ENCODE assay signal across 8 mouse cellular contexts in genomic region chr9:61914203-61914916, GRCm38 (mm10). TPM values are rescaled to one million over a fixed set of nuclear protein-coding genes. Genes with fewer than 3 reads are reported as not detected.
DNase-seq lines count a peak whose midpoint lies in the region; ATAC-seq and TF ChIP-seq lines count a peak whose summit lies in the region.

Rplp1 (minus strand) TSS chr9:61914542.

- peak within 1 kb of the TSS; percentile 98 for H3K9ac ChIP-seq in heart, embryonic 12.5 days
- peak within 1 kb of the TSS; percentile 79 for H3K9ac ChIP-seq in kidney, postnatal 0 days (ENCODE audit: low read depth, low read length)
- peak within 1 kb of the TSS; percentile 99 for H3K9ac ChIP-seq in liver, embryonic 11.5 days (ENCODE audit: low read depth, low read length)
- peak within 1 kb of the TSS; percentile 92 for H3K9ac ChIP-seq in stomach, embryonic 14.5 days (replicated peaks; ENCODE audit: low read depth, low read length)

- DNase-seq in CD4-positive helper T cell, adult 2 months (ENCODE audit: low read depth, low spot score), result peak; percentile 97
- peak; percentile 94 for DNase-seq in brain, embryonic 18.5 days (ENCODE audit: low read depth, low spot score)
- DNase-seq in kidney, postnatal 0 days (ENCODE audit: low spot score), result peak; percentile 98
- peak; percentile 92 for DNase-seq in liver, embryonic 11.5 days (ENCODE audit: low spot score)
- DNase-seq in naive thymus-derived CD4-positive, alpha-beta T cell, adult 2 months (ENCODE audit: low read depth), result peak; percentile 98

- peak within 1 kb of the TSS; percentile 98 for H3K4me3 ChIP-seq in heart, embryonic 12.5 days
- H3K4me3 ChIP-seq in kidney, postnatal 0 days (replicated peaks; ENCODE audit: low read depth, low read length), result peak within 1 kb of the TSS; percentile 70
- H3K4me3 ChIP-seq in liver, embryonic 11.5 days (ENCODE audit: low read depth, low read length), result peak within 1 kb of the TSS; percentile 96
- peak within 1 kb of the TSS; percentile 97 for H3K4me3 ChIP-seq in stomach, embryonic 14.5 days (ENCODE audit: low read depth, low read length)

- H3K27ac ChIP-seq in heart, embryonic 12.5 days (ENCODE audit: poor library complexity, severe bottlenecking), result peak within 1 kb of the TSS; percentile 98
- H3K27ac ChIP-seq in kidney, postnatal 0 days, result peak within 1 kb of the TSS; percentile 94
- peak within 1 kb of the TSS; percentile 100 for H3K27ac ChIP-seq in liver, embryonic 11.5 days (ENCODE audit: low read depth, low read length)
- H3K27ac ChIP-seq in stomach, embryonic 14.5 days (ENCODE audit: low read length), result peak within 1 kb of the TSS; percentile 91

- H3K36me3 ChIP-seq in heart, embryonic 12.5 days, result peaks cover 47% of the 10 kb centered on the region
- H3K36me3 ChIP-seq in kidney, postnatal 0 days (ENCODE audit: insufficient read depth, low read length), result peaks cover 21% of the 10 kb centered on the region
- H3K36me3 ChIP-seq in liver, embryonic 11.5 days (ENCODE audit: control insufficient read depth, insufficient read depth, low read length), result peaks cover 33% of the 10 kb centered on the region
- H3K36me3 ChIP-seq in stomach, embryonic 14.5 days (ENCODE audit: control insufficient read depth, insufficient read depth, low read length), result peaks cover 39% of the 10 kb centered on the region

- peak within 1 kb of the TSS; percentile 82 for H3K4me2 ChIP-seq in heart, embryonic 12.5 days
- peak within 1 kb of the TSS; percentile 89 for H3K4me2 ChIP-seq in kidney, postnatal 0 days (ENCODE audit: low read length)
- H3K4me2 ChIP-seq in liver, embryonic 11.5 days, result peak within 1 kb of the TSS; percentile 98
- H3K4me2 ChIP-seq in stomach, embryonic 14.5 days (replicated peaks; ENCODE audit: low read depth, low read length), result peak within 1 kb of the TSS; percentile 84

- under 1% methylated on average over 70 of the region's 70 CpGs for WGBS in heart, embryonic 12.5 days
- WGBS in kidney, postnatal 0 days, result under 1% methylated on average over 69 of the region's 70 CpGs
- WGBS in liver, embryonic 11.5 days, result under 1% methylated on average over 66 of the region's 70 CpGs
- under 1% methylated on average over 70 of the region's 70 CpGs for WGBS in stomach, embryonic 14.5 days

- no peak for TF ChIP-seq CTCF in kidney, postnatal 0 days (IDR thresholded peaks at IDR 0.05; ENCODE audit: low read depth)

- no peaks in the 10 kb centered on the region for H3K27me3 ChIP-seq in heart, embryonic 12.5 days (replicated peaks)
- H3K27me3 ChIP-seq in kidney, postnatal 0 days (ENCODE audit: insufficient read depth, low read length), result no peaks in the 10 kb centered on the region
- H3K27me3 ChIP-seq in liver, embryonic 11.5 days (replicated peaks; ENCODE audit: control insufficient read depth, insufficient read depth, low read length), result no peaks in the 10 kb centered on the region
- no peaks in the 10 kb centered on the region for H3K27me3 ChIP-seq in stomach, embryonic 14.5 days (ENCODE audit: control insufficient read depth, insufficient read depth, low read length)

- H3K9me3 ChIP-seq in heart, embryonic 12.5 days (replicated peaks), result no peaks in the 10 kb centered on the region
- no peaks in the 10 kb centered on the region for H3K9me3 ChIP-seq in kidney, postnatal 0 days (replicated peaks; ENCODE audit: low read length)
- no peaks in the 10 kb centered on the region for H3K9me3 ChIP-seq in liver, embryonic 11.5 days (ENCODE audit: control insufficient read depth, low read length)
- no peaks in the 10 kb centered on the region for H3K9me3 ChIP-seq in stomach, embryonic 14.5 days (ENCODE audit: control insufficient read depth, low read depth, low read length)

- peak; percentile 96 for ATAC-seq in erythroid progenitor cell, adult 5-6 weeks (replicated peaks; ENCODE audit: low FRiP score, poor library complexity, severe bottlenecking)
- ATAC-seq in heart, embryonic 12.5 days (ENCODE audit: insufficient number of reproducible peaks, low FRiP score), result peak; percentile 97
- peak; percentile 95 for ATAC-seq in kidney, postnatal 0 days (replicated peaks; ENCODE audit: low FRiP score, low read depth)
- ATAC-seq in liver, embryonic 11.5 days (replicated peaks; ENCODE audit: low FRiP score), result peak; percentile 89
- peak; percentile 95 for ATAC-seq in stomach, embryonic 14.5 days (ENCODE audit: insufficient number of reproducible peaks, insufficient read depth, low FRiP score, low read depth)

- peaks cover 25% of the 10 kb centered on the region for H3K4me1 ChIP-seq in heart, embryonic 12.5 days (replicated peaks)
- H3K4me1 ChIP-seq in kidney, postnatal 0 days (replicated peaks; ENCODE audit: insufficient read depth, low read length), result 0 out of 2 replicates have a peak, but pooled peaks cover 13% of the 10 kb centered on the region
- peaks cover 19% of the 10 kb centered on the region for H3K4me1 ChIP-seq in liver, embryonic 11.5 days (replicated peaks; ENCODE audit: control insufficient read depth, insufficient read depth, low read length)
- H3K4me1 ChIP-seq in stomach, embryonic 14.5 days (ENCODE audit: control insufficient read depth, insufficient read depth, low read length), result peaks cover 7% of the 10 kb centered on the region; the same call in 1 of the 2 replicates

RNA-seq across cellular contexts. Expression of gene Rplp1, which starts in this region (rescaled TPM):
- total RNA-seq in erythroid progenitor cell, adult 5-6 weeks (2015; ENCODE audit: low replicate concordance), result 1,048 and 1,068 TPM in 2 replicates
- 1,077 and 1,422 TPM in 2 replicates for total RNA-seq in erythroid progenitor cell, adult 5-6 weeks (2017; ENCODE audit: low replicate concordance)
- 714 and 736 TPM in 2 replicates for polyA plus RNA-seq in heart, embryonic 12.5 days (2016; fragmentation: Nextera tagmentation; extraction: Ambion mirVana)
- 1,461 and 1,709 TPM in 2 replicates for polyA plus RNA-seq in kidney, postnatal 0 days (2015; fragmentation: Nextera tagmentation; extraction: Ambion mirVana)
- polyA plus RNA-seq in liver, embryonic 11.5 days (2014; fragmentation: Nextera tagmentation; extraction: Ambion mirVana), result 1,876 and 2,139 TPM in 2 replicates
- polyA plus RNA-seq in stomach, embryonic 14.5 days (2014; fragmentation: Nextera tagmentation; extraction: Ambion mirVana), result 1,594 and 1,757 TPM in 2 replicates

Comparison
In these comparisons a context has a peak if more than half of its experiments do, and no peak if none do; other contexts are left out.
1. Peak in every context shown above with its lines: DNase-seq, ATAC-seq, H3K4me3 ChIP-seq and H3K27ac ChIP-seq.